Mouse (Mus musculus) kidney, postnatal 4 days (tissue): Measurements from ENCODE around the gene Map3k12.

Experiments
- DNase-seq, 2 experiments: peaks; one replicate each; pipeline ENCODE4 v3.0.0; 2021; ENCODE audit warnings: mixed read lengths in 2 of 2

Gene Map3k12

GRCm38 (mm10) chr15:102519211-102520141, 2.6 kb upstream of the Map3k12 start:
- DNase-seq: no peak

- DNase-seq: no peak
Measured at GRCm38 (mm10) chr15:102518859-102519201, 2.0 kb upstream of the Map3k12 start.

- DNase-seq: peak; percentile 99 to 100
Measured at GRCm38 (mm10) chr15:102517976-102518858, 1.4 kb upstream of the Map3k12 start, which contains the start of gene Tarbp2. Tarbp2 (plus strand) TSS chr15:102518192.

- no peak for DNase-seq
Measured at GRCm38 (mm10) chr15:102517631-102517975, 739 bp upstream of the Map3k12 start.

- DNase-seq: no peak
Measured at GRCm38 (mm10) chr15:102516293-102516692, 571 bp downstream of the Map3k12 start.

- DNase-seq: no peak
Measured at GRCm38 (mm10) chr15:102515791-102516190, 1.1 kb downstream of the Map3k12 start.

- DNase-seq: no peak
Measured at GRCm38 (mm10) chr15:102515261-102515660, 1.6 kb downstream of the Map3k12 start.

GRCm38 (mm10) chr15:102513004-102513403, 3.9 kb downstream of the Map3k12 start:
- DNase-seq: no peak

- no peak for DNase-seq
Measured at GRCm38 (mm10) chr15:102512471-102512870, 4.4 kb downstream of the Map3k12 start.

- DNase-seq: no peak
Measured at GRCm38 (mm10) chr15:102512010-102512409, 4.9 kb downstream of the Map3k12 start.

- DNase-seq: peak; percentile 55 to 66
Measured at GRCm38 (mm10) chr15:102511285-102511833, 5.5 kb downstream of the Map3k12 start.

- peak; percentile 93 to 95 for DNase-seq
Measured at GRCm38 (mm10) chr15:102510590-102511284, 6.1 kb downstream of the Map3k12 start.

- peak; percentile 51 to 59 for DNase-seq
Measured at GRCm38 (mm10) chr15:102510110-102510509, 6.8 kb downstream of the Map3k12 start.

- DNase-seq: no peak
Measured at GRCm38 (mm10) chr15:102508336-102508735, 8.5 kb downstream of the Map3k12 start.

GRCm38 (mm10) chr15:102507561-102507960, 9.3 kb downstream of the Map3k12 start:
- no peak for DNase-seq

GRCm38 (mm10) chr15:102506864-102507263, 10.0 kb downstream of the Map3k12 start:
- DNase-seq: no peak

- DNase-seq: no peak
Measured at GRCm38 (mm10) chr15:102506464-102506830, 10.4 kb downstream of the Map3k12 start.

GRCm38 (mm10) chr15:102505770-102506463, 10.9 kb downstream of the Map3k12 start:
- DNase-seq: no peak

- DNase-seq: peak in 1 of 2 experiments; percentile 28
Measured at GRCm38 (mm10) chr15:102505073-102505769, 11.6 kb downstream of the Map3k12 start.

- DNase-seq: no peak
Measured at GRCm38 (mm10) chr15:102503924-102504782, 12.7 kb downstream of the Map3k12 start.
